Mouse (Mus musculus) lung, adult 2 months (tissue): Measurements from ENCODE around the gene 5330417H12Rik.

Source experiments
- CTCF ChIP-seq: fragments of 200-500 bp; IDR thresholded peaks from 2 replicates; pipeline ENCODE4 v1.5.1; 2011; ENCODE audit warnings: mild to moderate bottlenecking, low read length, control low read depth; ENCODE audit not compliant: insufficient read depth
- POLR2A ChIP-seq: fragments of 200-500 bp; IDR thresholded peaks from 2 replicates; pipeline ENCODE4 v1.6.1; 2011; ENCODE audit warnings: low read depth, mild to moderate bottlenecking, control low read depth, low read length, borderline replicate concordance; ENCODE audit errors: extremely low read depth

DNA sequence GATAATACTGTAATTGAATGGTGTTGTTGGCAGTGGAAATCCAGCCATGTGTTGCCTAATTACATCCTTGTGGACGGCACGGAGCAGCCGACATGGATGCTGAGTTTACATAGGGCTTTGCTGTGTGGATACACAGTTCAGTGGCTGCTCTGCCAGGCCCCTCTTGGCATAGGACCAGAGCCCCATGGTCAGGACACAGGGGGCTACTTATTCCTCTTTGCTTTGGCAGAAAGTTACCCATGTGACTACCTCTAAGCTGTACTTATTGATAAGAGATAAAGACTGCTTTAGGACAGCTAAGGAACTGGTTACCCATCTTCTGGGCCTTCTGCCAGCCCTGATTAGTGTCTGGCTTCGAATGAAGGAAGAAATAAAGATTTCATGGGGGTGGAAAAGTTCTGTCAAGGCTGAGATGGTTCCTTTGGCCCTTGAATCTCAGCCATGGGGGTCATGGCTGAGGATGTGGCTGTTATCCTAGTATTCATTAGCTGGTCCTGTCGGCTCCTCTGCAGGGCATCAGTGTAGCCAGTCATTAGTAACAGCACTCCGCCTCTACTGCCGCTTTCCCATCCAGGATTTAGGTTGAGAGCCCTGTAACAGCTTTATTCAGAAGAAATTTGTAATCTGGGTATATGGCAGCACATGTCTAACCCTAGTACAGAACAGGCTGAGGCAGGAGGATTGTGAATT is 17.8 kb upstream of the 5330417H12Rik start:
- no peak for TF ChIP-seq POLR2A
- no peak for TF ChIP-seq CTCF
